Mouse (Mus musculus): ENCODE data around the gene Rnaseh2c. TPM values are rescaled to one million over a fixed set of nuclear protein-coding genes. Genes with fewer than 3 reads are reported as not detected.
A peak's percentile ranks its signal among the peaks of the same experiment; 100 is the strongest.

Gene Rnaseh2c
- polyA plus RNA-seq (2015; fragmentation: Nextera tagmentation; extraction: Ambion mirVana), result 143 and 153 TPM in 2 replicates

DNA sequence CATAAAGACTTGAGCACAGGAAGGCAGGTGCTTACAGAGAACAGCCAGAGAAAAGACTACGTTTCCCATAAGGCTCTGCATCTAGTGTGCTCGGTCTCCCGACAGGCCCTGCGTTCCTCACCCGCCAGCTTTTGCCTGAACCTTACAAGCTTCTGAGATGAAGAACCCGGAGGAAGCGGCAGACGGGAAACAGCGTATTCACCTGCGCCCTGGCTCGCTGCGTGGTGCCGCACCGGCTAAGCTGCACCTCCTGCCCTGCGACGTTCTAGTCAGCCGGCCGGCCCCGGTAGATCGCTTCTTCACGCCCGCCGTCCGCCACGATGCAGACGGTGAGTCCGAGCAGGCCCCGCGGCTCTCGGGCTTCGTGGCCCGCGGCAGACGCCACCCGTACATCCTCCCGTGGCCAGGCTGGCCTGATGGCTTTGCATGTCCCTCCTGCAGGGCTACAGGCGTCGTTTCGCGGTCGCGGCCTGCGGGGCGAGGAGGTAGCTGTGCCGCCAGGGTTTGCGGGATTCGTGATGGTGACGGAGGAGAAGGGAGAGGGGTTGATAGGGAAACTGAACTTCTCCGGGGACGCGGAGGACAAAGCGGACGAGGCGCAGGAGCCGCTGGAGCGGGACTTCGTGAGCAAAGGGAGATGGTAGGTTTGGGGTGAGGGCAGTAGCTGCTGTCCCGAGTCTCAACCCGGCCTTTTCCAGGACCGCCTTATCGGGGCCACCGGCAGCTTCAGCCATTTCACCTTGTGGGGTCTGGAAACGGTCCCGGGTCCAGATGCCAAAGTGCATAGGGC lies at the start of gene Rnaseh2c:
Rnaseh2c (plus strand) TSS at position 122 of the 790 bp plus-strand sequence.
- peaks cover 42% of the 10 kb centered on the region for H3K36me3 ChIP-seq
- WGBS, result under 1% methylated on average over 64 of the region's 64 CpGs
- no peaks in the 10 kb centered on the region for H3K27me3 ChIP-seq
- peak within 1 kb of the TSS; percentile 87 for H3K9ac ChIP-seq
- no peaks in the 10 kb centered on the region for H3K9me3 ChIP-seq
- peak within 1 kb of the TSS; percentile 73 for H3K4me2 ChIP-seq
- peaks cover 19% of the 10 kb centered on the region for H3K4me1 ChIP-seq
- H3K4me3 ChIP-seq, result peak within 1 kb of the TSS; percentile 79
- ATAC-seq (ENCODE audit: borderline replicate concordance, extremely low read depth, low FRiP score, low TSS enrichment), result peak; percentile 74; the same call in 1 of the 2 replicates
- H3K27ac ChIP-seq, result peak within 1 kb of the TSS; percentile 80

DNA sequence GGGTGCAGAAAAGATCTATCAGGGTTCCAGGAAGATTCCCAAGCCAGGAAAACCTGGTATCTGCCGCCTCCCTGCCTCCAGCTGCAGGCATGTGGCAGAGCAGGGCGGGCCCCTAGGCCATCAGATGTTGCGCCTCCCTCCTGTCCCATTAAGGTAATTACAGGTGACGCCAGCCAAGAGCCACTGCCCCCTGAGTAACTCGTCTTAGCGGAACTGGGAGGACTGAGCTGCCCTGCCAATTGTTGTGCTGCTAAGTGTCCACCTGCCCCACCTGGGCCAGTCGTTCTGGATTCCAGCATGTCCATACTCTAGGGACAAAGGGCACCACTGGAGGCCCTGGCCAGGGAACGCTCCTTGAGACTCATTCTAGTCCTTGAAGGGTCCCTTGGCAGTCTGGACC lies 47.9 kb upstream of the Rnaseh2c start:
- H3K27ac ChIP-seq, result no peak overlapping the region
- no peaks in the 10 kb centered on the region for H3K9me3 ChIP-seq
- 51% methylated on average over 8 of the region's 8 CpGs for WGBS
- H3K4me2 ChIP-seq, result no peak overlapping the region
- H3K4me1 ChIP-seq, result 0 out of 2 replicates have a peak, but pooled peaks cover 13% of the 10 kb centered on the region
- no peak for ATAC-seq (ENCODE audit: borderline replicate concordance, extremely low read depth, low FRiP score, low TSS enrichment)
- no peak overlapping the region for H3K9ac ChIP-seq
- H3K36me3 ChIP-seq, result no peaks in the 10 kb centered on the region
- no peak overlapping the region for H3K4me3 ChIP-seq
- peaks cover 36% of the 10 kb centered on the region for H3K27me3 ChIP-seq

DNA sequence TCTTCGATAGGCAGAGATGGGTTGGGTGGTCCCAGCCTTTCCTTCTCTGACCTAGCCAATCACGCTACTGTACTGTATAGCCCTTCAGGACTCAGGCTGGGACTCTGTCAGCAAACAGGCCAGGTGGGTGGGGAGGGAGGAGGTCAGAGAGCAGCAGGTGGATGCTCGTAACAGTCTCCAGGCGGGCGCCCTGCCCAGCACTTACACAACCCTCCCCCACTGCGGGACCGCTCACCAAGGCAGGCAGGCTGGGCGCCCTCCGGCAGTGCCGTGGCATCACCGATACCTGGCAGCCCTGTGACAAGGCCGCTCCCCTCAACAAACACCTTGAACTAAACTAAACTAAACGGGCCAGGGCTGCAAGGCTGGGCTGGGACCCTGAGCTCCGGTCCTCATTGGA lies 47.5 kb upstream of the Rnaseh2c start:
- peaks cover 40% of the 10 kb centered on the region for H3K27me3 ChIP-seq
- H3K4me3 ChIP-seq, result no peak overlapping the region
- H3K4me1 ChIP-seq, result peaks cover 14% of the 10 kb centered on the region; the same call in 1 of the 2 replicates
- H3K36me3 ChIP-seq, result no peaks in the 10 kb centered on the region
- H3K9me3 ChIP-seq, result no peaks in the 10 kb centered on the region
- WGBS, result 57% methylated on average over 14 of the region's 14 CpGs
- no peak overlapping the region for H3K4me2 ChIP-seq
- H3K27ac ChIP-seq, result no peak overlapping the region
- ATAC-seq (ENCODE audit: borderline replicate concordance, extremely low read depth, low FRiP score, low TSS enrichment), result peak; percentile 40; the same call in 1 of the 2 replicates
- no peak overlapping the region for H3K9ac ChIP-seq

DNA sequence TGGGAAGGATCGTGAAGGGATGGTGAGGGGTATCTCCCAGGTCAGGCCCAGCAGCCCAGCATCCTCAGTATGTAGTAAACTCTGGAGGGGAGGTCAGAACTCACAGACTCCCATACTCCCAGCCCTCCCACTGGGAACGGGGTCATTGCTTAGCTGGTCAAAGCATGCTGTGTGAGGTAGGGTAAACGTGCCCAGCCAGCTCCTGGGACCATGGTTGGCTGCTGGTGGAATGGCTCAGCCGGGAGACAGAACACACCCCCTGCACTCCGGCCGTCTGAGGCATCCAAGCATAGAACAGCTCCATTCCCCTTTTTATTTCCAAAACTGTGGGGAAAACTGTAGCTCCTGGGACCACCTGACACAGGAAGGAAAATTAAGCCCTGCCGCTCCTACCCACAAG lies 43.5 kb upstream of the Rnaseh2c start:
- ATAC-seq (ENCODE audit: borderline replicate concordance, extremely low read depth, low FRiP score, low TSS enrichment), result no peak
- 49% methylated on average over 7 of the region's 7 CpGs for WGBS
- no peaks in the 10 kb centered on the region for H3K36me3 ChIP-seq
- peaks cover 79% of the 10 kb centered on the region for H3K27me3 ChIP-seq
- H3K4me1 ChIP-seq, result peaks cover 36% of the 10 kb centered on the region
- H3K4me3 ChIP-seq, result no peak overlapping the region
- H3K4me2 ChIP-seq, result no peak overlapping the region
- no peak overlapping the region for H3K9ac ChIP-seq
- no peaks in the 10 kb centered on the region for H3K9me3 ChIP-seq
- H3K27ac ChIP-seq, result no peak overlapping the region

DNA sequence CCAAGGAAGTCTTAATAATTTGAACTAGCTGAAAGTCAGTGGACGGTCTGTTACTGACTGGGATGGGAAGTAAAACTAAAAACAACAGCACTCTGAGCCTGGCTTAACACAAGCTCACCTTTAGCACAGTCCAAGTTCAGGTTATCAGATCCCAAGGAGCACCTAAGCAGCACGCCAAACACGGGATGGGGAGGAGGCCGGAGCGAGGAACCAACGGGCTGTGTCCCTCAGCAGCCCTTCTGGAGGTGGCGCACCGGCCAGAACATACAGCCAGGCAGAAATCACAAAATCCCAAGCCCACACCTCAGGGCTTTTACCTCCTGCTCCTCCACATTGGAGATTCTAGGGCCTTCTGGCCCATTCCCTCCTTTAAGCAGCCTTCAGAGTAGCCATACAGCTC lies 42.9 kb upstream of the Rnaseh2c start:
- Histone ChIP-seq H3K4me3 (peak overlapping the region; percentile 43; the same call in 1 of the 2 replicates), H3K9me3 (no peaks in the 10 kb centered on the region), H3K27me3 (peaks cover 75% of the 10 kb centered on the region), H3K27ac (no peak overlapping the region), H3K36me3 (no peaks in the 10 kb centered on the region), H3K9ac (no peak overlapping the region), H3K4me2 (0 out of 2 replicates have a peak overlapping the region, but pooled peaks have one; percentile 5), H3K4me1 (peaks cover 32% of the 10 kb centered on the region)
- ATAC-seq (ENCODE audit: borderline replicate concordance, extremely low read depth, low FRiP score, low TSS enrichment), result no peak
- WGBS, result 59% methylated on average over 8 of the region's 8 CpGs

DNA sequence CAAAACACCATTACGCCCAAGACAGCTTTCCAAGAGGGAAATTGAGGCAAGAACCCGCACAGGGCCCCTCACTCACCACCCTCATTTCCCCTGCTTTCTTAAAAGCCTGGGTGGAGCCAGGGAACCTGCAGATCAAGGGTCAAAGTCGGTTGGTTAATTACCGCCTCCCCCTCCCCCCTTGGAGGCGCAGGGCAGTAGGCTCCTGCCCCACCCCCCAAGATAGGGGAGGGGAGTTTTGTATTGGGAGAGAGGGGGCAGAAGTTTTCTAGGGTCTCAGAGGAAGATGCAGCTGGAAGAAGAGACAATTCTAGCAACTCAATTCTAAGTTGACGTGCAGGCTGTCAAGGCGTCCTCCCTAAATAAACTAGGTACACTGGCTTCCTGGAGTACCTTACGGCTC lies 42.4 kb upstream of the Rnaseh2c start:
- Histone ChIP-seq H3K9ac (no peak overlapping the region), H3K27ac (no peak overlapping the region), H3K4me3 (peak overlapping the region; percentile 43; the same call in 1 of the 2 replicates), H3K27me3 (peaks cover 75% of the 10 kb centered on the region), H3K4me2 (peak overlapping the region; percentile 85), H3K36me3 (no peaks in the 10 kb centered on the region), H3K4me1 (peaks cover 29% of the 10 kb centered on the region), H3K9me3 (no peaks in the 10 kb centered on the region)
- 21% methylated on average over 8 of the region's 8 CpGs for WGBS
- no peak for ATAC-seq (ENCODE audit: borderline replicate concordance, extremely low read depth, low FRiP score, low TSS enrichment)

DNA sequence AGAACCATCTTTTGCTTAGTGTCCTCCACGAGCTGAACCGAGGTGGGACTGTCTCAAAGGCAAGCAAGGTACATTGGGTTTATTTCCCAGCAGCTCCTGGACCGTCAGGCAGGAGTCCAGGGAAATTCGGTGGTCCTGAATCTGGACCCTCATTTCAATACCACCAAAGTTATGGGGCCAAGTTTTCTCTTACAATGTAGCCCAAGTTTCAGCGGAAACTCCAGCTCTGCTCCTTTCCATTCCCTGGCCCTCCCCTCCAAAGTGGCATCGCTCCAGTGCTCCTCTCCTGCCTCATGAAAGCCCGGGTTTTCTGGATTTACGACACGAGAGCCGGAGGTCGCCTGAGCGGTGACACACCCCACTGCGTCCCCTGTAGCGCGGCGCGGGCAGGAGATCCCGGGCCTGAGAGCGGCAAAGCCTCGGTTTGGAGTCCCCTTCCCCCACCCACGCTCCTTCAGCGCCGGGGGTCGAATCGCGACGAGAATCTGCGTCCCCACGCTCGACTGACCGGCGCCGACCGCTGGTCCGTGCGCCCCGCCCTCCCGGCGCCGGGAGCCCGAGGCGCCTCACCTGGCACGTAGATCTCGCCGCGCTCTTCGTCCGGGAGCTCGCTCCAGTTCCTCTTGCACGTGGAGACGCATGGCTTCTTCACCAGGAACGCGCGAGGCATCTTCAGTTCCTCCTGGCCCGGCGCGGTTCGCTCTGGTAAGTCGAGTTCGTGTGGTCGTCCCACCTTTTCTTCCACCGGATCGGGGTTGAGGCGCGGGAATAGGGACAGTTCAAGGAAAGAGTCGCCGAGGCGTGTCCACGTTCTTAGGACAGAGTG lies 41.8 kb upstream of the Rnaseh2c start:
- H3K27ac ChIP-seq, result peak overlapping the region; percentile 56
- H3K4me3 ChIP-seq, result peak overlapping the region; percentile 43
- peaks cover 75% of the 10 kb centered on the region for H3K27me3 ChIP-seq
- peak overlapping the region; percentile 85 for H3K4me2 ChIP-seq
- peaks cover 29% of the 10 kb centered on the region for H3K4me1 ChIP-seq
- no peaks in the 10 kb centered on the region for H3K9me3 ChIP-seq
- 1% methylated on average over 69 of the region's 69 CpGs for WGBS
- peak; percentile 6; the same call in 1 of the 2 replicates for ATAC-seq (ENCODE audit: borderline replicate concordance, extremely low read depth, low FRiP score, low TSS enrichment)
- H3K9ac ChIP-seq, result peak overlapping the region; percentile 31
- no peaks in the 10 kb centered on the region for H3K36me3 ChIP-seq

DNA sequence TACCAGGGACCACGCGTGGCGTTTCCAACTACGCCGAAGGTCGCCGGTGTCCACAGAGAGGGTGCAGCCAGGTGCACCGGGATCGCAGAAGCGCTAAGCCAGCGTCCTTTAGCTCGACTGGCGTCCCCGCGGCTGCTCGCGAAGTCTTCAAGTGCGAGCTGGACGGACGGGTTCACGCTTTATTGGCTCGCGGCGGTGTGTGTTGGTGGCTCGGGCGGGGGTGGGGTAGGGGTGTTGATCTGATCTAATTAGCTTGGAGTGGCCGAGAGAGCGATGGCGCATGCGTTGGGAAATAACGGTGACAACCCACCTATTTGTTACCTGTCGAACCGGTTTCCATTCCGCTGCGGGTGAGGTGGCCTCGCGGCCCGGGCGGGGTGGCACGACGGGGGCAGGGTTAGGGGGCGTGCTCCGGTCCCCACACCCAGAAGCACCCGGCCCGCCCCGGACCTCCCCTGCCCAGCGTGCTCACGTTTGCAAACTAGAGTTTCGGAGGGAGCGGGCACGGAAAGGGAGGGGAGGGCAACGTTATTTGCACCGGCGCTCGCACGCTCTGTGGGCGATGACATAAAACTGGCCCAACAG lies 41.1 kb upstream of the Rnaseh2c start, which contains the start of gene Ovol1:
Ovol1 (minus strand) TSS at position 190 of the 585 bp plus-strand sequence.
- Histone ChIP-seq H3K9me3 (no peaks in the 10 kb centered on the region), H3K4me1 (peaks cover 29% of the 10 kb centered on the region), H3K36me3 (no peaks in the 10 kb centered on the region), H3K4me2 (peak within 1 kb of the TSS; percentile 85), H3K27ac (peak within 1 kb of the TSS; percentile 56), H3K4me3 (peak within 1 kb of the TSS; percentile 43), H3K27me3 (peaks cover 75% of the 10 kb centered on the region), H3K9ac (peak within 1 kb of the TSS; percentile 31)
- 1% methylated on average over 57 of the region's 57 CpGs for WGBS
- ATAC-seq (ENCODE audit: borderline replicate concordance, extremely low read depth, low FRiP score, low TSS enrichment), result peak; percentile 75

DNA sequence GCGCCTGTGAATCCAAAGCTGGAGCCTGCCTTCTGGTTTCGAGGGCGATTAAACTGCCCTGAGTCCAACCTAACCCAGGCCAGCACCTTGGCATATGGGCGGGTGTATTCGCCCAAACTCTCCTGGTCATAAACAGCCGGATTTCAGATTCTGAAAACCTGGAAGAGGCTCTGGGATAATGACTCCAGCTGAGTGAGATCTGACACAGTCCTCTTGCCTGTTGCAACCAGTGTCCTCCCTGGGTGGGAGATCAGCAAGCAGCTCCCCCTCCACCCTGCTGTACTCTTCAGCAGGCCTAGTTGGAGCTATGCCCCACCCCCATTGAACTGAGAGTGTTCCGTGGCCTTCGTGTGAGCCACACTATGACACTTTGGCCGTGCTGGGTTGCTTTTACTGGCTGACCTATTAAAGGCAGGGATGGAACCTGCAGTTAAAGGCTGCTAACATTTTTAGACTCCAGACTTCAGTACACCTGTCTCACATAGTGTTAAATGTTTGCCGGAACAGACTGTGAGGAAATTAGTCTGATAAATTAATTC lies 40.4 kb upstream of the Rnaseh2c start:
- Histone ChIP-seq H3K4me1 (peaks cover 30% of the 10 kb centered on the region), H3K36me3 (no peaks in the 10 kb centered on the region), H3K4me3 (peak overlapping the region; percentile 43), H3K4me2 (peak overlapping the region; percentile 85), H3K9ac (peak overlapping the region; percentile 10; the same call in 1 of the 2 replicates), H3K27ac (peak overlapping the region; percentile 49), H3K9me3 (no peaks in the 10 kb centered on the region), H3K27me3 (peaks cover 71% of the 10 kb centered on the region)
- WGBS, result 16% methylated on average over 10 of the region's 10 CpGs
- ATAC-seq (ENCODE audit: borderline replicate concordance, extremely low read depth, low FRiP score, low TSS enrichment), result no peak

DNA sequence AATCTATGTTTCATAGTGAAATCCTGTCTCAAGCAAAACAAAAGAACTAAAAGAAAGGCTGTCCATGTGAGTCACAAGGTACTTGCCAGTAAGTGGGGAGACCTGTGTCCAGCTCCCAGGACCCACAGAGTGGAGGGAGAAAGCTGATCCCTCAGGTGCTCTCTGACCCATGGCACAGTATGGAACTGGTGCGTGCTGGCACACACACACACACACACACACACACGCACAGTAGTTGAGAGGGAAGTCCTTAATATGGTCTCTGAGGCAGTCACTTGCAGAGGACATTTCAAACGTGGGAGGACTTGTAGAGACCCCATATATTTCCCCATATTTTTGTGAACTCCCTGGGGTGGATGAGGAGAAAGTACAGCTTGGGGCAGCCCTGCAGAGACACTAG lies 39.8 kb upstream of the Rnaseh2c start:
- H3K9ac ChIP-seq, result no peak overlapping the region
- H3K4me3 ChIP-seq, result no peak overlapping the region
- 64% methylated on average over 3 of the region's 3 CpGs for WGBS
- H3K27ac ChIP-seq, result no peak overlapping the region
- ATAC-seq (ENCODE audit: borderline replicate concordance, extremely low read depth, low FRiP score, low TSS enrichment), result no peak
- H3K36me3 ChIP-seq, result no peaks in the 10 kb centered on the region
- H3K27me3 ChIP-seq, result peaks cover 71% of the 10 kb centered on the region
- H3K4me1 ChIP-seq, result peaks cover 35% of the 10 kb centered on the region
- no peaks in the 10 kb centered on the region for H3K9me3 ChIP-seq
- no peak overlapping the region for H3K4me2 ChIP-seq

DNA sequence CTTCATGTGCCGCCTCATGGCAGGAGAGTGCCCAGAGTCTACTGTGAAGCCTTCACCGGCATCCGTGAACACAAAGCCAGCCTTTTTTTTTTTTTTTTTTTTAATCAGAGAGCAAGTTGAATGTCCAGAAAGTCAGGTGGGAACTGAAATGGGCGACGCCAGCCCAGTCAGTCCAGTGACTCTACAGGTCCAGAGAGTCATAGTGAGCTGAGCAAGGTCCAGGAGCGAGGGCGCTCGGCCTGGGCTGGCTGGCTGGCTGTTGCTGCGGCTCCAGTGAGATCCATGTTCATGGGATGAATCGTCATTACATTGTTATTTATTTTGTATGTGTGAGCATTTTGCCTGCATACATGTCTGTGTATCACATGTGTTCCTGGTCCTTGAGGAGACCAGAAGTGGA lies 38.9 kb upstream of the Rnaseh2c start:
- ATAC-seq (ENCODE audit: borderline replicate concordance, extremely low read depth, low FRiP score, low TSS enrichment), result no peak
- WGBS, result 89% methylated on average over 10 of the region's 10 CpGs
- Histone ChIP-seq H3K4me2 (no peak overlapping the region), H3K4me3 (no peak overlapping the region), H3K27ac (no peak overlapping the region), H3K27me3 (peaks cover 64% of the 10 kb centered on the region), H3K36me3 (no peaks in the 10 kb centered on the region), H3K9ac (no peak overlapping the region), H3K9me3 (no peaks in the 10 kb centered on the region), H3K4me1 (peaks cover 37% of the 10 kb centered on the region)

Data from lung, embryonic 15.5 days (tissue).